Mouse (Mus musculus): ENCODE results near the gene Fut1. TPM values are rescaled to one million over a fixed set of nuclear protein-coding genes. Genes with fewer than 3 reads are reported as not detected.

The Fut1 gene
- 1.4 and 3.2 TPM in 2 replicates for polyA plus RNA-seq (2015; fragmentation: Nextera tagmentation; extraction: Ambion mirVana)

- no peak for DNase-seq (ENCODE audit: low spot score)
These were observed at the start of gene Fut1 for GRCm38 (mm10) chr7:45617042-45617695. Gene Fut1 (plus strand): TSS chr7:45617289.

GRCm38 (mm10) chr7:45567780-45568516 is 49.1 kb upstream of the Fut1 start:
- DNase-seq (ENCODE audit: low spot score): peak; percentile 93

- no peak for DNase-seq (ENCODE audit: low spot score)
These were observed 48.3 kb upstream of the Fut1 start for GRCm38 (mm10) chr7:45568601-45569473.

GRCm38 (mm10) chr7:45570103-45570741 is 46.9 kb upstream of the Fut1 start, which contains the start of gene Bcat2:
Gene Bcat2 (plus strand): TSS chr7:45570153.
- DNase-seq (ENCODE audit: low spot score): peak; percentile 77

GRCm38 (mm10) chr7:45571966-45572365 is 45.1 kb upstream of the Fut1 start:
- DNase-seq (ENCODE audit: low spot score): peak; percentile 52

- peak; percentile 87 for DNase-seq (ENCODE audit: low spot score)
These were observed 43.1 kb upstream of the Fut1 start for GRCm38 (mm10) chr7:45573954-45574353.

GRCm38 (mm10) chr7:45574472-45575379 is 42.4 kb upstream of the Fut1 start:
- DNase-seq (ENCODE audit: low spot score): no peak

- DNase-seq (ENCODE audit: low spot score): no peak
These were observed 31.2 kb upstream of the Fut1 start for GRCm38 (mm10) chr7:45585923-45586322.

GRCm38 (mm10) chr7:45587631-45588592 is 29.2 kb upstream of the Fut1 start:
- no peak for DNase-seq (ENCODE audit: low spot score)

GRCm38 (mm10) chr7:45589173-45589572 is 27.9 kb upstream of the Fut1 start:
- DNase-seq (ENCODE audit: low spot score): peak; percentile 79

GRCm38 (mm10) chr7:45589898-45590297 is 27.2 kb upstream of the Fut1 start:
- no peak for DNase-seq (ENCODE audit: low spot score)

GRCm38 (mm10) chr7:45590874-45591273 is 26.2 kb upstream of the Fut1 start:
- no peak for DNase-seq (ENCODE audit: low spot score)

GRCm38 (mm10) chr7:45591880-45592279 is 25.2 kb upstream of the Fut1 start:
- DNase-seq (ENCODE audit: low spot score): no peak

GRCm38 (mm10) chr7:45593118-45593815 is 23.8 kb upstream of the Fut1 start:
- peak; percentile 80 for DNase-seq (ENCODE audit: low spot score)

GRCm38 (mm10) chr7:45595176-45595575 is 21.9 kb upstream of the Fut1 start:
- no peak for DNase-seq (ENCODE audit: low spot score)

GRCm38 (mm10) chr7:45596107-45596506 is 21.0 kb upstream of the Fut1 start:
- no peak for DNase-seq (ENCODE audit: low spot score)

GRCm38 (mm10) chr7:45597013-45597412 is 20.1 kb upstream of the Fut1 start:
- no peak for DNase-seq (ENCODE audit: low spot score)

- no peak for DNase-seq (ENCODE audit: low spot score)
These were observed 19.6 kb upstream of the Fut1 start for GRCm38 (mm10) chr7:45597527-45597926.
